Mouse (Mus musculus) liver, adult 2 months (tissue): ENCODE results near the gene Slc45a3.

Experiments used
- CTCF ChIP-seq: fragments of 200-500 bp; IDR thresholded peaks from 2 replicates; pipeline ENCODE4 v1.5.1; 2011; ENCODE audit warnings: low read depth, low read length, control low read depth
- POLR2A ChIP-seq: fragments of 200-500 bp; IDR thresholded peaks from 2 replicates; pipeline ENCODE4 v1.6.1; 2011; ENCODE audit warnings: low read length, control low read depth; ENCODE audit not compliant: insufficient read depth; ENCODE audit errors: extremely low read depth

DNA sequence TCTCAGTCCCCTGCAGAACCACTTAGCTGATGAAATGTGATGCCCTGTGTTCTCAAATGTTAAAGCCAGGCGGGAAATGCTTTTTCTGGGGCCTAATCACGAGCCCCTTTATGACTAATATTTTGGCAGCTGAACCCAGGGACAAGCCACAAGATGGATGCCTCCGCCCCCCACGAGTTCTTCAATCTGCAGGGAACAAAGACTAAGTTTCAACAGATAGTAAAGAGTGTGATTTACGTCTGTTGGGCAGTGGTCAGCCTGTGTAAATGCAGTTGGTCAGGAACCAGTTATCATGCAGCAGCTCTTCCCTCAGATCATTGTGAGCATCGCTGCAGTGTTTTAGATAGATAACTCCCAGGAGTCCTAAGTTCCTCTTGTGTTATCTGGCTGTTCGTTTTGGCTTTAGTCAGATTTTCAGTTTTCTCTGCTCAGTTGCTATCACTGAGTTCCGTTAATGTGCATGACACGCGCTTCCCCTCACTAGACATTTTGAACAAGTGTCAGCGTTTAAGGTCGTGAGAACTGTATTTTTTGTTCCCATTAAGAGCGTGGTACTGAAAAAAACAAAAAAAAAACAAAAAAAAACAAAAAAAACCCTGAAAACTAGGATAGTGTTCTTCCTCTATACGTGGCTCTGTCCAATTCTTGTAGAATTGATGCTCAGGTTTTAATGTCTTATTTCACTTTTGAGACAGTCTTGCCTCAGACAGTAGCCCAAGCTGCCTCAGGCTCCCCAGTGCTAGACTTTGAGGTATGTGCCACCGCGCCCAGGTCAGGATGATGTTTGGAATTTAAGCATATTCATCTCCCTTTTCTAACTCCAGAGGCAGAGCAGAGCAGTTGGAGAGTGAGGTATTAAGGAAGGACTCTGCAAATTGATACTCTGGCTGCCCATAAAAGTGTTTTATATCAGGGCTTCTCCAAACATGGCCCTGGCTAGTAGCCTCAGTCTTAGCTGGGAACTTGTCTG is 19.9 kb upstream of the Slc45a3 start:
- TF ChIP-seq CTCF: no peak
- TF ChIP-seq POLR2A: no peak
